Mouse (Mus musculus) erythroblast, embryonic 14.5 days (primary cell): ENCODE data around the gene Arsb.

Source experiments
- GATA1 ChIP-seq: IDR thresholded peaks from 2 replicates; pipeline ENCODE4 v1.6.1; 2012; ENCODE audit warnings: low read length, inconsistent platforms, mixed read lengths
- TAL1 ChIP-seq: IDR thresholded peaks from 3 replicates; pipeline ENCODE4 v1.6.1; 2012; ENCODE audit warnings: low read length, inconsistent platforms, mixed read lengths

DNA sequence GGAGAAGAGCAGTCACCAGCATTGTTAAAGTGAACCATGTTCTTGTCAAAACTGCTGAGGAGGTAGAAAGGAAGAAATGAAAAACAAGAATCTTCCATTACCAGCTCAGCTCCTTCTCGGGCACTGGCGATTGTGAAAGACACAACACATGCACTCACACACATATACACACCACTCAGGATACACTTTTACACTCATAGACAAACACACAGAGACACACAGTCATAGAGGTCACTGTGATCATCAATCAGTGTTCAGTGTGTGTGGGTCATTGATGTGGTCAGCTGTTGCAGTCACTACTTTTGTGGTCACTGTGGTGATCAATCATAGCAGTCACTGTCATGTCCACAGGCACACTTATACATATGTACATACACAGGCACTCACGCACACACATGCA, 48.0 kb upstream of the Arsb start:
- TF ChIP-seq GATA1 = no peak
- TF ChIP-seq TAL1 = no peak
